Mouse (Mus musculus): ENCODE data around the gene Iqck. TPM values are rescaled to one million over a fixed set of nuclear protein-coding genes. Genes with fewer than 3 reads are reported as not detected.

Iqck gene
- polyA plus RNA-seq, 1 experiment from 2014 or later, result 4.5 TPM

- ATAC-seq (no peak), DNase-seq (ENCODE audit: low read depth, low spot score) (no peak)
- ChIA-PET POLR2A (interaction anchor here (0.9 to 1.5 kb wide), 3 partner anchors 52 to 77 kb away, joined by 3 to 4 read pairs (median 3); no protein-coding TSS in a partner anchor), CTCF (interaction anchor here (0.8 to 2.5 kb wide), 8 partner anchors 9 to 68 kb away, joined by 3 to 8 read pairs (median 3); no protein-coding TSS in a partner anchor)
- no peaks in the 10 kb centered on the region for H3K27me3 ChIP-seq
- in situ Hi-C loops (cut with MboI; ENCODE audit: low pct_unique_long_range_greater_than_20kb), result no loop called here
- TF ChIP-seq CTCF (IDR thresholded peaks at IDR 0.05), result no peak
Measured at GRCm38 (mm10) chr7:118928316-118928715, 72.8 kb downstream of the Iqck start.

- no peak for TF ChIP-seq CTCF (IDR thresholded peaks at IDR 0.05)
- in situ Hi-C loops (cut with MboI; ENCODE audit: low pct_unique_long_range_greater_than_20kb), result no loop called here
- no peak for ATAC-seq
- no peaks in the 10 kb centered on the region for H3K27me3 ChIP-seq
- ChIA-PET CTCF (interaction anchor here (0.8 to 2.5 kb wide), 6 partner anchors 10 to 68 kb away, joined by 3 to 8 read pairs (median 3); no protein-coding TSS in a partner anchor), POLR2A (interaction anchor here (0.9 to 1.5 kb wide), 4 partner anchors 18 to 78 kb away, joined by 3 to 4 read pairs (median 4); no protein-coding TSS in a partner anchor)
- no peak for DNase-seq (ENCODE audit: low read depth, low spot score)
Measured at GRCm38 (mm10) chr7:118928916-118929315, 73.4 kb downstream of the Iqck start.

- CTCF ChIA-PET, result interaction anchor here (0.9 to 2.5 kb wide), 4 partner anchors 11 to 67 kb away, joined by 3 to 7 read pairs (median 4); no protein-coding TSS in a partner anchor
- no peaks in the 10 kb centered on the region for H3K27me3 ChIP-seq
- POLR2A ChIA-PET, result interaction anchor here (1.1 to 1.2 kb wide), 2 partner anchors 19 to 64 kb away, joined by 3 to 4 read pairs; no protein-coding TSS in a partner anchor
- no peak for TF ChIP-seq CTCF (IDR thresholded peaks at IDR 0.05)
- ATAC-seq (peak; percentile 98), DNase-seq (ENCODE audit: low read depth, low spot score) (peak; percentile 91)
- in situ Hi-C loops (cut with MboI; ENCODE audit: low pct_unique_long_range_greater_than_20kb), result loop anchor here (5.0 kb wide), 2 partner anchors 63 to 77 kb away; no protein-coding TSS in a partner anchor
Measured at GRCm38 (mm10) chr7:118929601-118930311, 74.2 kb downstream of the Iqck start.

GRCm38 (mm10) chr7:118931502-118932395 lies 76.2 kb downstream of the Iqck start:
- H3K27me3 ChIP-seq, result no peaks in the 10 kb centered on the region
- in situ Hi-C loops (cut with MboI; ENCODE audit: low pct_unique_long_range_greater_than_20kb), result loop anchor here (5.0 kb wide), 2 partner anchors 61 to 79 kb away; no protein-coding TSS in a partner anchor
- no peak for TF ChIP-seq CTCF (IDR thresholded peaks at IDR 0.05)
- ChIA-PET POLR2A (interaction anchor here (0.6 kb wide), 1 partner anchor 35 kb away, joined by 3 read pairs; no protein-coding TSS in a partner anchor), CTCF (no interaction called here)
- ATAC-seq (no peak), DNase-seq (ENCODE audit: low read depth, low spot score) (peak; percentile 55)

- DNase-seq (ENCODE audit: low read depth, low spot score) (peak; percentile 83), ATAC-seq (peak; percentile 87)
- POLR2A ChIA-PET, result interaction anchor here (1.3 kb wide), 1 partner anchor 10 kb away, joined by 6 read pairs; no protein-coding TSS in a partner anchor
- no peaks in the 10 kb centered on the region for H3K27me3 ChIP-seq
- CTCF ChIA-PET, result no interaction called here
- TF ChIP-seq CTCF (IDR thresholded peaks at IDR 0.05), result no peak
- in situ Hi-C loops (cut with MboI; ENCODE audit: low pct_unique_long_range_greater_than_20kb), result no loop called here
Measured at GRCm38 (mm10) chr7:118935306-118935705, 79.8 kb downstream of the Iqck start.

GRCm38 (mm10) chr7:118936844-118937243 lies 81.3 kb downstream of the Iqck start:
- no peak for ATAC-seq
- POLR2A ChIA-PET, result no interaction called here
- CTCF ChIA-PET, result no interaction called here
- in situ Hi-C loops (cut with MboI; ENCODE audit: low pct_unique_long_range_greater_than_20kb), result no loop called here
- TF ChIP-seq CTCF (IDR thresholded peaks at IDR 0.05), result no peak
- no peaks in the 10 kb centered on the region for H3K27me3 ChIP-seq
- DNase-seq (ENCODE audit: low read depth, low spot score), result no peak

- DNase-seq (ENCODE audit: low read depth, low spot score) (no peak), ATAC-seq (no peak)
- TF ChIP-seq CTCF (IDR thresholded peaks at IDR 0.05), result no peak
- ChIA-PET POLR2A (no interaction called here), CTCF (interaction anchor here (0.7 to 1.0 kb wide), 2 partner anchors 18 to 58 kb away, joined by 3 read pairs; no protein-coding TSS in a partner anchor)
- in situ Hi-C loops (cut with MboI; ENCODE audit: low pct_unique_long_range_greater_than_20kb), result no loop called here
- no peaks in the 10 kb centered on the region for H3K27me3 ChIP-seq
Measured at GRCm38 (mm10) chr7:118937469-118938387, 82.2 kb downstream of the Iqck start.

- ChIA-PET CTCF (interaction anchor here (0.9 kb wide), 1 partner anchor 14 kb away, joined by 3 read pairs; no protein-coding TSS in a partner anchor), POLR2A (no interaction called here)
- in situ Hi-C loops (cut with MboI; ENCODE audit: low pct_unique_long_range_greater_than_20kb), result no loop called here
- no peaks in the 10 kb centered on the region for H3K27me3 ChIP-seq
- DNase-seq (ENCODE audit: low read depth, low spot score) (no peak), ATAC-seq (no peak)
- TF ChIP-seq CTCF (IDR thresholded peaks at IDR 0.05), result no peak
Measured at GRCm38 (mm10) chr7:118942297-118942696, 86.7 kb downstream of the Iqck start.

- CTCF ChIA-PET, result no interaction called here
- in situ Hi-C loops (cut with MboI; ENCODE audit: low pct_unique_long_range_greater_than_20kb), result no loop called here
- POLR2A ChIA-PET, result no interaction called here
- DNase-seq (ENCODE audit: low read depth, low spot score) (no peak), ATAC-seq (no peak)
- H3K27me3 ChIP-seq, result no peaks in the 10 kb centered on the region
- no peak for TF ChIP-seq CTCF (IDR thresholded peaks at IDR 0.05)
Measured at GRCm38 (mm10) chr7:118943170-118943569, 87.6 kb downstream of the Iqck start.
